Mouse (Mus musculus) CD4-positive, CD25-positive, alpha-beta regulatory T cell (primary cell): ENCODE data around the gene Eno1. TPM values are rescaled to one million over a fixed set of nuclear protein-coding genes. Genes with fewer than 3 reads are reported as not detected.

Source experiments
- polyA plus RNA-seq: library from polyadenylated mRNA; unstranded; fragments of 100-300 nt; shearing (Covaris generic); gene quantifications from one replicate; pipeline ENCODE4 v1.2.1, GENCODE M21; 2017

The Eno1 gene
- polyA plus RNA-seq = 1,110 TPM

GRCm38 (mm10) chr4:150236521-150237481 lies at the start of gene Eno1:
Gene Eno1 (plus strand): TSS chr4:150236721.

GRCm38 (mm10) chr4:150201232-150201631 lies 35.3 kb upstream of the Eno1 start, which contains the start of gene Car6:
Gene Car6 (minus strand): TSS chr4:150201332.

GRCm38 (mm10) chr4:150281018-150281761 lies 44.7 kb downstream of the Eno1 start, which contains the start of gene Rere:
Gene Rere (plus strand): TSS chr4:150281646.

Other genes starting within 250 kb of the Eno1 start
- 13.5 TPM for gene H6pd, start 227.7 kb upstream of the Eno1 start, polyA plus RNA-seq
- gene Gpr157, start 149.4 kb upstream of the Eno1 start, polyA plus RNA-seq = 0.37 TPM
- gene Slc2a5, start 117.4 kb upstream of the Eno1 start, polyA plus RNA-seq = not detected
- gene Slc2a7, start 87.7 kb upstream of the Eno1 start, polyA plus RNA-seq = not detected
- 11.5 TPM for gene Car6, start 35.4 kb upstream of the Eno1 start, polyA plus RNA-seq
- 49.3 TPM for gene Rere, start 44.9 kb downstream of the Eno1 start, polyA plus RNA-seq